8 mouse cellular contexts compared by ENCODE assay signal in genomic region chr11:78837989-78838388, GRCm38 (mm10). TPM values are rescaled to one million over a fixed set of nuclear protein-coding genes. Genes with fewer than 3 reads are reported as not detected.
DNase-seq lines count a peak whose midpoint lies in the region; ATAC-seq and TF ChIP-seq lines count a peak whose summit lies in the region.

No protein-coding gene starts in this region.

- peak; percentile 75 for TF ChIP-seq CTCF in forebrain, postnatal 0 days (IDR thresholded peaks at IDR 0.05; ENCODE audit: low read depth)

- H3K9ac ChIP-seq in forebrain, postnatal 0 days: no peak overlapping the region
- H3K9ac ChIP-seq in forebrain, embryonic 16.5 days (replicated peaks; ENCODE audit: low read depth, low read length): no peak overlapping the region

- no peak for ATAC-seq in forebrain, postnatal 0 days
- no peak for ATAC-seq in forebrain, embryonic 16.5 days

- WGBS in forebrain, postnatal 0 days: 8% methylated on average over 11 of the region's 11 CpGs
- 8% methylated on average over 11 of the region's 11 CpGs for WGBS in forebrain, embryonic 16.5 days
- 10% methylated on average over 11 of the region's 11 CpGs for WGBS in embryonic facial prominence, embryonic 10.5 days

- H3K4me3 ChIP-seq in forebrain, postnatal 0 days (ENCODE audit: low read depth, low read length): no peak overlapping the region
- H3K4me3 ChIP-seq in forebrain, embryonic 16.5 days (replicated peaks; ENCODE audit: low read length): no peak overlapping the region
- H3K4me3 ChIP-seq in embryonic facial prominence, embryonic 10.5 days: no peak overlapping the region

- peak; percentile 77 for DNase-seq in forebrain, postnatal 0 days
- peak; percentile 59 for DNase-seq in 416B (ENCODE audit: low read depth)
- DNase-seq in adrenal gland, postnatal 10 days: peak; percentile 88
- DNase-seq in embryonic facial prominence, embryonic 10.5 days (ENCODE audit: low spot score): peak; percentile 78
- peak; percentile 55 to 65 for DNase-seq in layer of hippocampus, postnatal 36 days
- DNase-seq in ovary, postnatal 14 days (ENCODE audit: low spot score): peak; percentile 66
- DNase-seq in thymus, postnatal 14 days: peak; percentile 92

- no peaks in the 10 kb centered on the region for H3K27me3 ChIP-seq in forebrain, postnatal 0 days (ENCODE audit: insufficient read depth, low read length)
- H3K27me3 ChIP-seq in forebrain, embryonic 16.5 days (replicated peaks; ENCODE audit: control insufficient read depth, insufficient read depth, low read length): no peaks in the 10 kb centered on the region
- no peaks in the 10 kb centered on the region for H3K27me3 ChIP-seq in embryonic facial prominence, embryonic 10.5 days (replicated peaks; ENCODE audit: low read depth, poor library complexity, severe bottlenecking)

- 0 out of 2 replicates have a peak, but pooled peaks cover 7% of the 10 kb centered on the region for H3K36me3 ChIP-seq in forebrain, postnatal 0 days (ENCODE audit: insufficient read depth)
- H3K36me3 ChIP-seq in forebrain, embryonic 16.5 days (ENCODE audit: control insufficient read depth, insufficient read depth): peaks cover 4% of the 10 kb centered on the region
- H3K36me3 ChIP-seq in embryonic facial prominence, embryonic 10.5 days (replicated peaks): peaks cover 12% of the 10 kb centered on the region

- H3K4me2 ChIP-seq in forebrain, postnatal 0 days (ENCODE audit: low read depth): no peak overlapping the region
- no peak overlapping the region for H3K4me2 ChIP-seq in forebrain, embryonic 16.5 days (ENCODE audit: low read length)

- H3K4me1 ChIP-seq in forebrain, postnatal 0 days (ENCODE audit: insufficient read depth): no peaks in the 10 kb centered on the region
- H3K4me1 ChIP-seq in forebrain, embryonic 16.5 days (replicated peaks; ENCODE audit: control insufficient read depth, insufficient read depth, low read length): peaks cover 7% of the 10 kb centered on the region; the same call in 1 of the 2 replicates
- H3K4me1 ChIP-seq in embryonic facial prominence, embryonic 10.5 days: peaks cover 15% of the 10 kb centered on the region

- no peaks in the 10 kb centered on the region for H3K9me3 ChIP-seq in forebrain, postnatal 0 days (ENCODE audit: low read length)
- H3K9me3 ChIP-seq in forebrain, embryonic 16.5 days (ENCODE audit: control insufficient read depth, low read length): peaks cover 4% of the 10 kb centered on the region; the same call in 1 of the 2 replicates
- H3K9me3 ChIP-seq in embryonic facial prominence, embryonic 10.5 days: no peaks in the 10 kb centered on the region

- H3K27ac ChIP-seq in forebrain, postnatal 0 days (ENCODE audit: low read depth, low read length): no peak overlapping the region
- no peak overlapping the region for H3K27ac ChIP-seq in forebrain, embryonic 16.5 days (ENCODE audit: low read length)
- no peak overlapping the region; the same call in 1 of the 2 replicates for H3K27ac ChIP-seq in embryonic facial prominence, embryonic 10.5 days (replicated peaks)

RNA-seq across cellular contexts. Expression of gene Lyrm9, which starts 11.6 kb away (rescaled TPM):
- 24.4 and 40.2 TPM in 2 replicates for total RNA-seq in forebrain, postnatal 0 days (2014; rRNA removed)
- 37.8 and 41.5 TPM in 2 replicates for polyA plus RNA-seq in forebrain, postnatal 0 days (2015; fragmentation: Nextera tagmentation; extraction: Ambion mirVana)
- polyA plus RNA-seq in forebrain, embryonic 16.5 days (2015; fragmentation: Nextera tagmentation; extraction: Ambion mirVana): 26.3 and 29.8 TPM in 2 replicates
- 10 to 100 TPM; 23.2 to 30.6 TPM for total RNA-seq in adrenal gland, postnatal 10 days (2021)
- polyA plus RNA-seq in embryonic facial prominence, embryonic 10.5 days (2016; fragmentation: Nextera tagmentation; extraction: Ambion mirVana): 18.9 and 24.5 TPM in 2 replicates
- 10 to 100 TPM; 14.9 to 22.3 TPM for total RNA-seq in layer of hippocampus, postnatal 36 days (2021)
